Mouse (Mus musculus) spleen, adult 10 weeks (tissue): ENCODE results near the gene Begain. TPM values are rescaled to one million over a fixed set of nuclear protein-coding genes. Genes with fewer than 3 reads are reported as not detected.

Experiments
- polyA plus RNA-seq: library from polyadenylated mRNA; stranded (reverse); fragments of 350-450 nt; fragmentation: Illumina TruSeq; extraction: RNeasy Lipid Tissue Mini Kit (QIAGEN cat#74804); gene quantifications from one replicate; pipeline ENCODE4 v1.2.3, GENCODE M21; 2015; ENCODE audit warnings: low replicate concordance; ENCODE audit not compliant: insufficient read depth

The Begain gene
- polyA plus RNA-seq: 2.0 TPM

DNA sequence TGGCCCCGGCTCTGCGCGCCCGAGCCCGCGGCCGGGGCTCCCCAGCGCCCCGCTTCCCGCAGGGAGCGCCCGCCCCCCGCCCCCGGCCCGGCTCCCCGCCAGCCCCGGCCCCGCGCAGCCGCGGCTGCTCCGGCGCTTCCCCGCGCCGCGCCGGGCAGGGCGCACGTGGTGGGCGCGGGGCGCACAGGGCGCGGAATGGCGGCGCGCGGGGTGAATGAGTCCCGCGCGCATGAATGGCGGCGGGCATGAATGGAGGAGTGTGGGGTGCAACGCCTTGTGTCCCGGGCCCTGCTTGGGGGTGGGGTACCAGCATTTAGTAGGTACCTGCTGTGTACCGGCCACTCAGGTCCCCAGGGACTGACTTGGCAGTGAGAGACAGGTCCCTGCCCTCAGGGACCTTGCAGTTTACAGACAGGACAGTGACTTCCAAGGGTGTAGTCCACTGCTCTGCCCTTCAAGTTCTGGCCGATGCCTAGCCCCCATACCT is at the start of gene Begain:
Gene Begain, minus strand, starts transcription at position 51 of the 487 bp plus-strand sequence.

Other genes starting within 250 kb of the Begain start
- 1.9 TPM for gene Slc25a29, start 232.3 kb downstream of the Begain start, polyA plus RNA-seq
- gene Slc25a47, start 232.2 kb downstream of the Begain start, polyA plus RNA-seq: 1.4 TPM
- gene Wdr25, start 174.6 kb downstream of the Begain start, polyA plus RNA-seq: 2.6 TPM
- gene Wars, start 174.0 kb downstream of the Begain start, polyA plus RNA-seq: 33.8 TPM